ENCODE assay signal across 22 mouse cellular contexts in the genomic region with DNA sequence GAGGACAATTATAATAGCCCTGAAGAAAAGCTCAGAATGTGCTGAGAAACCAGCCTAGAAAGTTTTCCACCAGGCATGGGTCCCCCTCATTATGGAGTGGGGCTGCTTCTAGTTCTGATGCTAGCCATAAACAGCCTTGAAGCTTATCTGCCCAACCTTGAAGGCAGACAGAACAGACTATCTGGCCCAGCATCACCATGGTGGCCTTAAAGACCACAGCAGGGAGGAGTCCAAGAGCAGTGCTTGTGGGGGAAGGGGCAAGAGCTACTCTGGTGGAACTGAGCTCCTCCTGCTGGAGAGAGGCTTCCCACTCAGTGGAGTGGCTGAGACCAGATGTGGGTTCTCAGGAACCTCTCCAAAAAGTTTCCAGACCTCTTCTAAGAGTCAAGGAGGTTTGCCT.
DNase-seq lines count a peak whose midpoint lies in the region; ATAC-seq and TF ChIP-seq lines count a peak whose summit lies in the region.
"Had no signal": no experiment of that assay in that cellular context is flagged by ENCODE, and none has a peak within 500 bp of the region (broad histone marks: within the 10 kb centered on the region; RNA-seq: fewer than 3 reads in every experiment).

No protein-coding gene starts in this region.

- peaks cover 24% of the 10 kb centered on the region for H3K4me1 ChIP-seq in forebrain, postnatal 0 days (ENCODE audit: insufficient read depth)
- peaks cover 16% of the 10 kb centered on the region for H3K4me1 ChIP-seq in forebrain, embryonic 10.5 days
- H3K4me1 ChIP-seq: embryonic facial prominence, embryonic 15.5 days; liver, embryonic 15.5 days; megakaryocyte, embryonic 14.5 days had no signal

- H3K4me3 ChIP-seq in forebrain, postnatal 0 days (ENCODE audit: low read depth, low read length) = no peak overlapping the region
- H3K4me3 ChIP-seq in forebrain, embryonic 10.5 days = no peak overlapping the region
- H3K4me3 ChIP-seq: embryonic facial prominence, embryonic 15.5 days; gastrocnemius, adult 2 months; hindbrain, embryonic 12.5 days; limb, embryonic 10.5 days; liver, embryonic 15.5 days; megakaryocyte, embryonic 14.5 days had no signal

- H3K27ac ChIP-seq in forebrain, postnatal 0 days (ENCODE audit: low read depth, low read length) = 0 out of 2 replicates have a peak overlapping the region, but pooled peaks have one; percentile 11
- no peak overlapping the region for H3K27ac ChIP-seq in forebrain, embryonic 10.5 days
- H3K27ac ChIP-seq: embryonic facial prominence, embryonic 15.5 days; gastrocnemius, adult 2 months; hindbrain, embryonic 12.5 days; kidney, postnatal 0 days; limb, embryonic 10.5 days; liver, embryonic 15.5 days had no signal

- H3K9me3 ChIP-seq in forebrain, postnatal 0 days (ENCODE audit: low read length) = no peaks in the 10 kb centered on the region
- H3K9me3 ChIP-seq in forebrain, embryonic 10.5 days = no peaks in the 10 kb centered on the region
- H3K9me3 ChIP-seq: embryonic facial prominence, embryonic 15.5 days; hindbrain, embryonic 12.5 days; limb, embryonic 10.5 days; liver, embryonic 15.5 days; megakaryocyte, embryonic 14.5 days had no signal

- no peaks in the 10 kb centered on the region for H3K27me3 ChIP-seq in forebrain, postnatal 0 days (ENCODE audit: insufficient read depth, low read length)
- H3K27me3 ChIP-seq in forebrain, embryonic 10.5 days (ENCODE audit: poor library complexity, severe bottlenecking) = no peaks in the 10 kb centered on the region
- H3K27me3 ChIP-seq: embryonic facial prominence, embryonic 15.5 days; hindbrain, embryonic 12.5 days; liver, embryonic 15.5 days; megakaryocyte, embryonic 14.5 days had no signal

- no peak overlapping the region for H3K4me2 ChIP-seq in forebrain, postnatal 0 days (ENCODE audit: low read depth)
- H3K4me2 ChIP-seq: embryonic facial prominence, embryonic 15.5 days; hindbrain, embryonic 12.5 days; liver, embryonic 15.5 days had no signal

- ATAC-seq in forebrain, postnatal 0 days = no peak
- ATAC-seq: activated CD4-positive, CD25-positive, alpha-beta regulatory T cell, adult 4 months; midbrain, embryonic 16.5 days had no signal

- H3K36me3 ChIP-seq in forebrain, postnatal 0 days (ENCODE audit: insufficient read depth) = no peaks in the 10 kb centered on the region
- no peaks in the 10 kb centered on the region for H3K36me3 ChIP-seq in forebrain, embryonic 10.5 days (replicated peaks)
- H3K36me3 ChIP-seq: embryonic facial prominence, embryonic 15.5 days; hindbrain, embryonic 12.5 days; limb, embryonic 10.5 days; liver, embryonic 15.5 days had no signal

- TF ChIP-seq CTCF in forebrain, postnatal 0 days (IDR thresholded peaks at IDR 0.05; ENCODE audit: low read depth) = peak; percentile 29

- no peak overlapping the region for H3K9ac ChIP-seq in forebrain, postnatal 0 days
- H3K9ac ChIP-seq: embryonic facial prominence, embryonic 15.5 days; hindbrain, embryonic 12.5 days; liver, embryonic 15.5 days had no signal

- DNase-seq in forebrain, postnatal 0 days = no peak
- DNase-seq in forebrain, embryonic 10.5 days (ENCODE audit: extremely low spot score, low spot score) = no peak
- DNase-seq in lung, postnatal 10 days = peak; percentile 17
- no peak for DNase-seq in lung, postnatal 14 days
- peak; percentile 42 for DNase-seq in adrenal gland, postnatal 14 days
- DNase-seq in testis, postnatal 10 days (ENCODE audit: low spot score) = peak; percentile 49
- no peak for DNase-seq in right cerebral cortex, postnatal 4 days
- DNase-seq: gastrocnemius, adult 2 months; kidney, adult 18-20 months; liver; lung, postnatal 36 days; right cerebral cortex, postnatal 14 days; spleen, adult 18-20 months; thymus, postnatal 25 days had no signal

Comparison
In these comparisons a context has a peak if more than half of its experiments do, and no peak if none do; other contexts are left out.
1. DNase-seq: peak in lung, postnatal 10 days (single experiment), adrenal gland, postnatal 14 days (single experiment) and testis, postnatal 10 days (single experiment); none in forebrain, postnatal 0 days (single experiment), forebrain, embryonic 10.5 days (single experiment), lung, postnatal 14 days (single experiment) and right cerebral cortex, postnatal 4 days (single experiment).